Mouse (Mus musculus) thymus, postnatal 36 days (tissue): ENCODE results near the gene Foxp1.
A peak's percentile ranks its signal among the peaks of the same experiment; 100 is the strongest.

Source experiments
- DNase-seq, 2 experiments: peaks; one replicate each; pipeline ENCODE4 v3.0.0; 2022; ENCODE audit warnings: mixed read lengths in 2 of 2

The Foxp1 gene

GRCm38 (mm10) chr6:99519806-99520675 is 2.5 kb downstream of the Foxp1 start:
- peak; percentile 43 to 60 for DNase-seq

DNA sequence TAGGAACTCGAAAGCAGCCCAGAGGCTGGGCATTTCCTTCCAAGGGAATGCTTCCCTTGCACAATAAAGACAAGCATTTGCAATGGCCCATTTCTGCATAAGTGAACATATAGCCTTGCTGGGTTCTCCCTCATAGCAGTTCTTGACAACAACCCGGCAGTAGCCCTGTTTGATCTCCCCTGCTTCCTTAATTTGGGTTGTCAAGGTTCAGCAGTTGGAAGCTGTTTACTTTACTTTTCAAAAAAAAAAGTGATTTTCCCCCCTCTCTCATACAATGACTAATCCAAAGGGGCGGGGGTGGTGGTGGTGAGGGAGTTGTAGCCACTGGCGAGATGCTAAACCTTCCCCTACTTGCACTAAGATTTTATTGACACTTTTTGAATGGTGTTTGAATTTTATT is 3.5 kb downstream of the Foxp1 start:
- DNase-seq: no peak

DNA sequence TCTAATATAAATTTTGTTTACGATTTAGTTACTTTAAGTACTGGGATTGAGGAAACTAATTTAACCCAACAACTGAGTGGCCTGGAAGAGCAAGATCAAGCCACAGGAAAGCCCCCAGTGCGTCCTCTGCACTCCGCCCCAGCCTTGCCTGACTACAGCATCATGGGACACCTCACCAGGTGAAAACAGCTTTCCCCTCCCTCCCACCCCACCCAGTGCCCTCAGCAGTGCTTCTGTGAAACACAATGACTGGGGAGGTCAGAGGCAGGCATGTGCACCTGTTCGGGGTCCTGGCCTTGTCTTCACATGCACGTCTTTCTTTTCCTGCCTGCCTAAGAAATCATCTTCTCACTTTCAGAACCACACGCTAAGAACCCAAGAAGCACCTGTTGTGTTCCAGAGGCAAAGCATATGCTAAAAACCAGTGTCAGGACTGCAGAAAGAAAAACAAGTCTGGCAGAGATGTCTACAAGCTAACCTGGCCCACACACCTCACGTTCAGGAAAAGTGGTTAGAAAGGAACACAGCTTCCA is 6.8 kb downstream of the Foxp1 start:
- no peak for DNase-seq

- DNase-seq: no peak
Measured at GRCm38 (mm10) chr6:99511862-99512261, 10.7 kb downstream of the Foxp1 start.

DNA sequence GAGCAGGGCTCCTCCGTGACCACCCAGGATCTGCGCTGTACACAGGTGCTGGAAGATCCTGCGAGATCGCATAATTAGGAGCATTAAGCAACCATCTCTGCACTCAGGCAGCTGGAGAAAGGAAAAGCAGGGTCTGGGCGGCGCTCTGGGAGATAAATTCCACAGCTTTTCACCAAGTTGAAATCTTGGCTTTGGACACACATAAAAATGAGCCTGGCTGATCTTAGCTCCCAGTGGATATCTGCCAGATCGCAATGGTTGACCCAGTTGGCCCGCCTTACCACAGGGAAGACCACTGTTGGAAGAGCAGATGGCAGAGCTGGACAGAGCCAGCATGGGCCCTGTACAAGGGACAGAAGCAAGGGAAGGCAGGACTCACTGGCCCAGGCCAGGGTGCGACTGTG is 13.3 kb downstream of the Foxp1 start:
- DNase-seq: no peak

GRCm38 (mm10) chr6:99506816-99507215 is 15.7 kb downstream of the Foxp1 start:
- no peak for DNase-seq

- no peak for DNase-seq
Measured at GRCm38 (mm10) chr6:99503741-99504140, 18.8 kb downstream of the Foxp1 start.

DNA sequence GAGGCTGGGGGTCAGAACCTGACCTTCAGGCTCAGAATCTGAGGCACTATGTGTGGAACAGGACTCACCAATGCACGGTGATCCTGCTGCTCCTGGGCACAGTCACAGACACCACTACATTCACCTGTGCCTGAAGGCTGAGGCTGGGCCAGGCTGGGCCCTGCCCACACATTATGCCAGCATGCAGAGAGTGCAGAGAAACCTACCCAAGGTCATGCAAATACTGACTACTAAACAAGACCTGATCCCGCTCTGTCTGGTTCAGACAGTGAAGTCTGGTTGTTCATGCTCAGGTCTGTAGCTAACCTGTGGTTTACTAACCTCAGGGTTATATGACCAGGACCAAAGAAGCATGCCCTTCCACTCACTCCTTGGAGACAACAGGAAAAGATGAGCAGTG is 19.8 kb downstream of the Foxp1 start:
- DNase-seq: no peak

DNA sequence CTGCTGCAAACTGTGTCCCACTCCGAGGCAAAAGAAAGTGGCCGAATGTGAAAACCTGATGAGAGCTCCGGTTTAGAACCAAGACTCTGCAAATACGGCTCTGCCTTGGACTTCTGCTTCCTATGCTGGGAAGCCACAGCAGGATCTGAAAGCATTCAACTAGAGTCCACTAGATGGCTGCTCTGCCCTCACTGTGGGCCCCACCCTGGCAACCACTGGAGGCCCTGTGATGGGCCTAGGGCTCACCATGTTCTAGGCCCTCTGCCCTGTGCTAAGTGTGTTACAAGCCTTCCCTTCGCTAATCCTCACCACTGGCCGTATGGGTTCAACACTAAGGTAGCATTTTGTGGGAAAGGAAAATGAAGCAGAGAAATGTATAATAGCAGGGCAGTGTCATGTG is 20.2 kb downstream of the Foxp1 start:
- DNase-seq: no peak

- DNase-seq: no peak
Measured at GRCm38 (mm10) chr6:99500570-99501270, 21.8 kb downstream of the Foxp1 start.

DNA sequence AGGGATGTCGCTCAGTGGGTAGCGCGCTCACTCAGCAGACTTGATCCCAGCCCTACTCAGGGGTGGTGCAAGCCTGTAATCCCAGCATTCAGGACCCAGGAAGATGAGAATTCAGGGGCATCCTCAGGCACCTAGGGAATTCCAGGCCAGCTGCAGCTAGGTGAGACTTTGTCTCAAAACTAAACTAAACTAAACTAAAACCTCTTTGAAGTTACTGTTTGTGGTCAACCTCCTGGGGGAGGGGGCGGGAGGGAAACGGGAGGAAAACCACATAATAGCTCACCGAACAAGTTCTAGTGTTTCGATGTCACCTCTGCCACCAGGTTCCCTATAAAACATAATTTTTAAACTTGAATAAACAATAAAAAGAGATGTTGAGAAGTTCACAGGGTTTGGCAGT is 24.4 kb downstream of the Foxp1 start:
- DNase-seq: peak in 1 of 2 experiments; percentile 16

DNA sequence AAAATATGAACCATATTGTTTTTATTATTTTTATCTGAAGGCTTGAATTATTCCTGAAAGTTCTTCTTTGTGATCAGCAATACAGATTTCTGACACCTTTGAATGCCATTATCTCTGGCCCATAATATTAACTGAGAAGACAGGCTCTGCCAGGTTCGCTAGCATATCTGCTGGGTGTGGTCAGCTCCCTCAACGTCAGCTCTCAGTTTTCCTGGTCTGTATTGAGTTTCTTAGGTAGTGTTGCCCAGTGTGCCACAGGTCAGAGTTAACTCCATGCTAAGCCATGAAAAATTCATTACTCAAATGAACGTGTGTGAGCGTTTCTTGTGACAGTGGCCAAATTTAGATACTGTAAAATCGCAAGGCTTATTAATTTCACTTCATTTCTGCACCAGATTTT is 26.4 kb downstream of the Foxp1 start:
- no peak for DNase-seq

DNA sequence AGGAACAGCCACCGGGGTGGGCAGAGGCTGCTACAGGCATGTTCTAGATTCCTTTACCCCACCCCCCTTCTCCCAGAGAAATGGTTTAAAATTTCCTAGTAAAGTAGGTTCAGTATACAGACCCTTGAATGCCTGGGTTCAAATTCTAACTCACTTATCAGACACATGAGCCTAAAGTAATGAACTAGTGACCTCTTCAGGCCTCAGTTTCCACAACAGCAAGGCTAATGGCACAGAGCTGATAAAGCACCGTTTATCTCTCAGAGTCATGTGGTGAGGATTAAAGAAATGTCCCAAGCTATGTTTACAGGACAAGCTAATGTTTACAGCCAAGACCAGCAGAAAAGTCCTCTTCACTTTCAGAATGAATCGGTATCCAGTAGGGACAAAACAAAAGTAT is 29.6 kb downstream of the Foxp1 start:
- no peak for DNase-seq

DNA sequence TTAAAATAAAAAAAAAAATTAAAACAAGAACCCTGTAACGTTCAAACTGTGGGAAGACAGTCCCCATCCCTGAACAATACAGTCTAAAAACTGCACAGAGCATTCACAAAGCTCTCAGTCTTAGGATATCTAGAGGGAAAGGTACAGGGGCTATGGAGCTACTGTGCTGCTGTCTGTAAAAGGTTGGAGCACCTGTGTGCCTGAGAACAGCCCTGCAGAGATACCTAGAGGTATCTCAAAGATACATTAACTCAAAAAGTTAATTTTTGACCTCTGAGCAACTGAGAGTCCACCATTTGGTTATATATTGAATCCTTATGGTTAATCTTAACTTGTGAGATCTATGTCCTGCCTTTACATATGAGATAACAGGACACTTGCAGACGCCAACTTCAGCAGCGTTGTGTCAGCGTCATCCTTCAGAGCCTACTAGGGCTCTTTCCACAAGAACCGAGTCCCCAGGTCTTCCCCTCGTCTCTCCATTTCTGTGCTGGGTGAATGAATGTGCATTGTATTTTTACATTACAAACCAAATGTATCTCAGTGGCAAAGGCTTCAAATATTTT is 30.5 kb downstream of the Foxp1 start:
- DNase-seq: no peak

DNA sequence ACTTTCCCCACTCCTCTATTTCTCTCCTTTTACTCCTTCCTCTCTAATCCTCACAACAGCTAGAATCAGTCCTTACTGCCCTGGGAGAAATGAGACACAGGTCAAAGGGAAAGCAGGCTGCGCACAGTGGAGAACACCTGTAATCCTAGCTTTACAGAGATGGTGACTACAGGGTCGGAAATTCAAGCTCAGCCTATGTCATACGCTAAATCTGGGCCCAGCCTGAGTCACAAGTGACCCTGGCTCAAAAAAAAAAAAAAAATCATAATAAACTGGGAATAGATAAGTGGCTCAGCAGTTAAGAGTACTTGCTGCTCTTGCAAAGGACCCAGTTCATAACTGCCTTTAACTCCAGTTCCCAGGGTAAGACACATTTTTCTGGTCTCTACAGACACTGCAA is 31.4 kb downstream of the Foxp1 start:
- no peak for DNase-seq

GRCm38 (mm10) chr6:99489900-99490648 is 32.4 kb downstream of the Foxp1 start:
- no peak for DNase-seq

- DNase-seq: no peak
Measured at GRCm38 (mm10) chr6:99489423-99489822, 33.1 kb downstream of the Foxp1 start.

DNA sequence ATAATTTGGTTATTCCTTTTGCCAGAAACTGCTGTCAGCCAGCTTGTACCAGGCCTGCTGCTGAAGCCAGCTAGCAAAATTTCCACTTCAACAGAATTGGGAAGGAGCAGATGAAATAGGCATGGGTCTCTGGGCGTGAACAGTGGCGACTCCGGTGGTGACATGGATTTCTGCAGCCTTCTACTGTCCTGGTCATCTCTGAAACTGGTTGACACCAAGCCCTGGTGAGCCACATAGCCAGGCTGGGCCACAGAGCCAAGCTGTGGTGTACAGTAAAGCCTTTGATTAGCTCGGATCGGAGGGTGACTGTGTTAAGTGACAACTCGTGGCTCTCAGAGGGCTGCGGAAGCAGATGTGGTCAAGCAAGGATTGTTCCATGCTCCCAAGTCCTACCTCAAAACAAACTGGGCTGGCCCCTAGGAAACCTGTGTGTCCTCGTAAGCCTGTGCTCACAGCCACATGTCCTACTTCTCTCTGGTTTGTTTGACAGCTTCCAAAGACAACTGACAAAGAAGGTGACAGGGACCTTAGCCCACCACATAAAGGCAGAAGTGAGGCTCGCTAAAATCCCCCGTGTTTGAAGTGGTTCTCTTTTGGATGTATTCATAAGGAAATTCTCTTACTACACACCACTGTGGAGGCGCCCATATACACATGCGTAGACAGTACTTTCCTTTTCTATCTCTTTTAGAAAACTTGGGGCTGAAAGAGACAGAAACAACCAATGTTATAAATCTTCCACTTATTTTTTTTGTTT is 36.5 kb downstream of the Foxp1 start:
- peak; percentile 24 to 41 for DNase-seq

DNA sequence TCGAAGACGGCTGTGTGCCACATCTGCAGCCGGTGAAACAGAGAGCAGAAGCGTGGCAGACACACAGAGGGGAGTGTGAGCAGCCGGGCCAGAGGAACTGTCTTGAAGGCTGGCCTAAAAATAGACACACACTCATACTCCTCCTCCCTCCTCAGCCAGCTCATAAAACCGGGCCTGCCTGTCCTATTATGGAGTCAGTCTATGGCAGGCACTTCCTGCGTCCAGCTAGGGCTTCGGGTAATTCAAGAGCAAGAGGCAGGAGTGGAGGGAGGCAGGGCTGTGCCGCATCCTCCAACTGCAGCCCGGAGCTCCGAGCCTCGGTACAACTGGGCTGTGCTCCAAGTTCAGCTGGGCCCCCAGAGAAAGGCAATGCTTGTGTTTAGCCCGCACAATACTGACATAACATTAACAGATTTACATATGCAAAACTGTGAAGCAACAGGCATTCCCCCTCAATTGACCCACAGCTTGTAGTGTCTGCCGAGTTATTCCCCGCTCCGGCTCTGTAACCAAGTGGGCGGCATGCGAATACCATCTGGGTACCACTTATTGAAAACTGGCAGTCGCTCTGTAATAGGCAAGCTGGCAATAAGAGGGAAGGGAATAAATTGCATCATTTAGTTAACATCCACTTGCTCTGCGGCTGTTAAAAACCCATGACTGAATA is 37.2 kb downstream of the Foxp1 start:
- DNase-seq: peak; percentile 69 to 81

DNA sequence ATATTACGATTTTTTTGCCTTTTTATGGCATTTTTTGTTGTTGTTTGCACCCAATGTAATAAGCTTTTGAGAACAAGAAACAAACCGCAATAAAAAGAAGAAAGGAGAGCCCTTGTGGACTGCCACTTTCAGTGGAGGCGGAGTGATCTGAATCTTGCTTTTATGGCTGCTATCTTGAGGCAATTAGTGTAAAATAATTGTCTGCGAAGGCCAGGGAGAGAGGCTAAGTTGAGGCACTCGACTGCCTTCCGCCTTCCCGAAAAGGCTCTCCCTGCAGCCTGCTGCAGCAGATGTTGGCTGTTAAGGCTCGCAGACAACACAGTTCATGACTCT is 37.7 kb downstream of the Foxp1 start:
- no peak for DNase-seq

DNA sequence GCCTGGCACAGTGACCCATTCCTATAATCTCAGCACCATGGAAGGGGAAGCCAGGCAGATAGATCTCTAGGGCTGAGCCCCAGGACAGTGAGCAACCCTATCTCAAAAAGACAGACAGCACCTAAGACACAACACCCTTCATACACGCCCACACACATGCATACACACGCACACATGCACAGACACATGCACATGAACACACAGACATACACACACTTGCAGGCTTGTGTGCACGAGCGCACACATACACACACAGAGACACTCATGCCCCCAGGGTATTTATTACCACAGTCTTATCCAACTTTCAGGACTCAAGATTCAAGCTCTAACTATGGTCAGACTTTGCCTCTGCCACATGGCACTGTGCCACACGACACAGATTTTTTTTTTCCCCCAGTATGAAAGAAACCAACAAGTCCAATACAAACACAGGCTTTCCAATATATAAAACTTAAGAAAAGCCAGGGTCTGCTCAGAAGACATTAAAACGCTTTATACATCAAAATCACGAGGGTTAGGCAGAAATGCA is 38.3 kb downstream of the Foxp1 start:
- no peak for DNase-seq
